Mouse (Mus musculus) heart, adult 8-10 months (tissue): ENCODE data around the gene Smarcal1. TPM values are rescaled to one million over a fixed set of nuclear protein-coding genes. Genes with fewer than 3 reads are reported as not detected.

Experiments
- DNase-seq: peaks from one replicate; pipeline ENCODE4 v3.0.0; 2022; ENCODE audit warnings: low spot score
- total RNA-seq, 4 experiments: library from RNA; stranded (reverse); gene quantifications; 2 replicates each; pipeline ENCODE4 v1.2.4; 2022

The Smarcal1 gene
- total RNA-seq, 4 experiments from 2014 or later: 28.2 to 32.2 (median 29.4) TPM

- DNase-seq: no peak
These were observed 7.6 kb downstream of the Smarcal1 start for GRCm38 (mm10) chr1:72590636-72591035.

GRCm38 (mm10) chr1:72592350-72592749 lies 9.3 kb downstream of the Smarcal1 start:
- no peak for DNase-seq

GRCm38 (mm10) chr1:72593340-72593951 lies 10.4 kb downstream of the Smarcal1 start:
- peak; percentile 77 for DNase-seq

GRCm38 (mm10) chr1:72595686-72596085 lies 12.6 kb downstream of the Smarcal1 start:
- no peak for DNase-seq

- DNase-seq: no peak
These were observed 13.2 kb downstream of the Smarcal1 start for GRCm38 (mm10) chr1:72596231-72596630.

- peak; percentile 45 for DNase-seq
These were observed 16.4 kb downstream of the Smarcal1 start for GRCm38 (mm10) chr1:72599146-72600101.

- peak; percentile 38 for DNase-seq
These were observed 17.7 kb downstream of the Smarcal1 start for GRCm38 (mm10) chr1:72600778-72601177.

- DNase-seq: no peak
These were observed 18.2 kb downstream of the Smarcal1 start for GRCm38 (mm10) chr1:72601233-72601632.

- DNase-seq: no peak
These were observed 19.1 kb downstream of the Smarcal1 start for GRCm38 (mm10) chr1:72602186-72602585.

GRCm38 (mm10) chr1:72602803-72603202 lies 19.8 kb downstream of the Smarcal1 start:
- no peak for DNase-seq

- no peak for DNase-seq
These were observed 23.2 kb downstream of the Smarcal1 start for GRCm38 (mm10) chr1:72606186-72606673.

GRCm38 (mm10) chr1:72609129-72609528 lies 26.1 kb downstream of the Smarcal1 start:
- no peak for DNase-seq

- no peak for DNase-seq
These were observed 27.1 kb downstream of the Smarcal1 start for GRCm38 (mm10) chr1:72609887-72610877.

- no peak for DNase-seq
These were observed 29.1 kb downstream of the Smarcal1 start for GRCm38 (mm10) chr1:72612172-72612571.

- no peak for DNase-seq
These were observed 52.2 kb downstream of the Smarcal1 start for GRCm38 (mm10) chr1:72635221-72635620.

- peak; percentile 12 for DNase-seq
These were observed 57.8 kb downstream of the Smarcal1 start for GRCm38 (mm10) chr1:72640658-72641410.

- DNase-seq: no peak
These were observed 90.0 kb downstream of the Smarcal1 start for GRCm38 (mm10) chr1:72673070-72673469.
